Mouse (Mus musculus): Measurements from ENCODE around the gene Ppp1r1a.

GRCm38 (mm10) chr15:103549475-103549874 lies 11.7 kb upstream of the Ppp1r1a start:
- no peak for TF ChIP-seq CTCF (IDR thresholded peaks at IDR 0.05; ENCODE audit: low read depth)
- no peak for TF ChIP-seq EP300 (IDR thresholded peaks at IDR 0.05; ENCODE audit: low read depth)

All from liver, postnatal 0 days (tissue).